ENCODE assay signal across 9 mouse cellular contexts in genomic region chr4:66523238-66523885, GRCm38 (mm10).
A peak's percentile ranks its signal among the peaks of the same experiment; 100 is the strongest.
DNase-seq lines count a peak whose midpoint lies in the region; ATAC-seq and TF ChIP-seq lines count a peak whose summit lies in the region.
"Had no signal": no experiment of that assay in that cellular context is flagged by ENCODE, and none has a peak within 500 bp of the region (broad histone marks: within the 10 kb centered on the region; RNA-seq: fewer than 3 reads in every experiment).

No protein-coding gene starts in this region.

- H3K79me2 ChIP-seq in MEL (ENCODE audit: control insufficient read depth, insufficient read depth, low read length, poor library complexity): no peaks in the 10 kb centered on the region

- no peak for ATAC-seq in megakaryocyte-erythroid progenitor cell, adult 5-6 weeks (replicated peaks; ENCODE audit: low FRiP score, low TSS enrichment, poor library complexity, severe bottlenecking)
- ATAC-seq in megakaryocyte, adult 5-6 weeks (ENCODE audit: poor library complexity, severe bottlenecking): no peak

- no peak overlapping the region for H3K27ac ChIP-seq in MEL (ENCODE audit: control insufficient read depth, low read depth, low read length)
- H3K27ac ChIP-seq: embryonic facial prominence, embryonic 12.5 days had no signal

- H3K36me3 ChIP-seq in MEL (ENCODE audit: control insufficient read depth in 1 of 2, insufficient read depth in 2 of 2, low read length in 2 of 2): no peaks in the 10 kb centered on the region
- H3K36me3 ChIP-seq: embryonic facial prominence, embryonic 12.5 days had no signal

- H3K9me3 ChIP-seq in MEL (replicated peaks; ENCODE audit: insufficient read depth, low read length): no peaks in the 10 kb centered on the region
- H3K9me3 ChIP-seq: embryonic facial prominence, embryonic 12.5 days had no signal

- peak; percentile 40 for DNase-seq in 3T3-L1 (ENCODE audit: low read depth, low spot score)
- DNase-seq in MEL (ENCODE audit: low read depth, low spot score): peak; percentile 1
- DNase-seq in cerebellum, postnatal 25 days: peak; percentile 92 to 94
- DNase-seq in heart, postnatal 10 days: peak; percentile 32 to 40
- peak; percentile 86 for DNase-seq in left cerebral cortex, postnatal 4 days
- DNase-seq in neural tube, embryonic 10.5 days (ENCODE audit: extremely low spot score, low spot score): peak; percentile 53

- no peak overlapping the region for H3K4me3 ChIP-seq in MEL (ENCODE audit: control insufficient read depth in 1 of 2, insufficient read depth in 1 of 2, low read depth in 2 of 2, low read length in 2 of 2)
- H3K4me3 ChIP-seq: embryonic facial prominence, embryonic 12.5 days had no signal

- no peak for TF ChIP-seq POLR2A in MEL (IDR thresholded peaks at IDR 0.05; ENCODE audit: control insufficient read depth in 1 of 2, insufficient read depth in 1 of 2, low read depth in 1 of 2, low read length in 2 of 2, poor library complexity in 1 of 2)

- no peak overlapping the region for H3K9ac ChIP-seq in MEL (ENCODE audit: control insufficient read depth, low read depth, low read length, poor library complexity, severe bottlenecking)
- H3K9ac ChIP-seq: embryonic facial prominence, embryonic 12.5 days had no signal

- no peak for TF ChIP-seq EP300 in MEL (IDR thresholded peaks at IDR 0.05; ENCODE audit: low read depth in 1 of 2, low read length in 2 of 2)

- H3K27me3 ChIP-seq in MEL (ENCODE audit: control insufficient read depth in 1 of 2, insufficient read depth in 2 of 2, low read length in 2 of 2): no peaks in the 10 kb centered on the region
- H3K27me3 ChIP-seq: embryonic facial prominence, embryonic 12.5 days had no signal

- H3K4me1 ChIP-seq in MEL (ENCODE audit: control insufficient read depth in 1 of 2, insufficient read depth in 2 of 2, low read length in 2 of 2): no peaks in the 10 kb centered on the region
- H3K4me1 ChIP-seq: embryonic facial prominence, embryonic 12.5 days had no signal

- no peak; the same call in none of the 2 replicates for TF ChIP-seq RAD21 in MEL (IDR thresholded peaks at IDR 0.05; ENCODE audit: low read depth, low read length)

- intact Hi-C loops in heart, postnatal 10 days (cut with DNase I): no loop called here
- intact Hi-C loops in left cerebral cortex, postnatal 4 days (cut with DNase I): no loop called here

- peak in 2 of 3 experiments; percentile 14 to 21; a peak in 2 of 6 replicates for TF ChIP-seq CTCF in MEL (IDR thresholded peaks at IDR 0.05 in 2 of 3, conservative IDR thresholded peaks at IDR 0.05 in 1 of 3; ENCODE audit: control insufficient read depth in 1 of 3, insufficient read depth in 1 of 3, low read depth in 2 of 3, low read length in 3 of 3, poor library complexity in 1 of 3, severe bottlenecking in 1 of 3)

TF ChIP-seq in MEL, 35 proteins besides CTCF, POLR2A, EP300 and RAD21:
- TF ChIP-seq GATA1 (IDR thresholded peaks at IDR 0.05; ENCODE audit: low read depth, low read length): no peak
- no peak for TF ChIP-seq MYC (IDR thresholded peaks at IDR 0.05; ENCODE audit: low read depth, low read length)
- TF ChIP-seq NRF1 (IDR thresholded peaks at IDR 0.05; ENCODE audit: insufficient read depth, low read depth, low read length, poor library complexity, severe bottlenecking): no peak
- no peak for TF ChIP-seq POLR2AphosphoS5 (IDR thresholded peaks at IDR 0.05; ENCODE audit: borderline replicate concordance, low read depth, low read length)
- no peak for TF ChIP-seq HCFC1 (IDR thresholded peaks at IDR 0.05; ENCODE audit: low read depth, low read length)
- no peak for TF ChIP-seq SIN3A (IDR thresholded peaks at IDR 0.05; ENCODE audit: low read length)
- no peak for TF ChIP-seq SMC3 (IDR thresholded peaks at IDR 0.05; ENCODE audit: low read depth, low read length)
- no peak for TF ChIP-seq ZKSCAN1 (IDR thresholded peaks at IDR 0.05; ENCODE audit: low read depth, low read length)
- no peak for TF ChIP-seq ETS1 (IDR thresholded peaks at IDR 0.05; ENCODE audit: low read depth, low read length)
- no peak for TF ChIP-seq JUND (IDR thresholded peaks at IDR 0.05; ENCODE audit: low read depth, low read length)
- TF ChIP-seq MYB (IDR thresholded peaks at IDR 0.05; ENCODE audit: low read depth, low read length): no peak
- TF ChIP-seq MAX (IDR thresholded peaks at IDR 0.05; ENCODE audit: low read length): no peak
- TF ChIP-seq TCF12 (IDR thresholded peaks at IDR 0.05; ENCODE audit: low read depth, low read length): no peak
- no peak for TF ChIP-seq GABPA (IDR thresholded peaks at IDR 0.05; ENCODE audit: low read depth, low read length)
- TF ChIP-seq USF1 (IDR thresholded peaks at IDR 0.05; ENCODE audit: low read depth, low read length): no peak
- no peak for TF ChIP-seq MAZ (IDR thresholded peaks at IDR 0.05; ENCODE audit: low read depth, low read length)
- TF ChIP-seq KAT2A (conservative IDR thresholded peaks at IDR 0.05; ENCODE audit: low read depth, low read length): no peak
- TF ChIP-seq UBTF (IDR thresholded peaks at IDR 0.05; ENCODE audit: borderline replicate concordance, insufficient read depth, low read depth, low read length): no peak

Comparison
In these comparisons a context has a peak if more than half of its experiments do, and no peak if none do; other contexts are left out.
1. DNase-seq: peak in every context shown above with its lines; median percentile 93 in cerebellum, postnatal 25 days; 86 in left cerebral cortex, postnatal 4 days; 53 in neural tube, embryonic 10.5 days; 40 in 3T3-L1; 36 in heart, postnatal 10 days; 1 in MEL.